Mouse (Mus musculus) forebrain, embryonic 13.5 days (tissue): Measurements from ENCODE around the gene Pmis2. TPM values are rescaled to one million over a fixed set of nuclear protein-coding genes. Genes with fewer than 3 reads are reported as not detected.

Experiments
- ATAC-seq: fragments of 200-750 bp; cut with Nextera tagmentation; 2 replicates; pipeline ENCODE4 v1.8.0; 2017
- H3K27ac ChIP-seq: fragments of 300-500 bp; sonication (generic); 2 replicates; pipeline ENCODE4 v1.5.1; 2015; ENCODE audit warnings: inconsistent platforms, mild to moderate bottlenecking, moderate library complexity
- H3K27me3 ChIP-seq: fragments of 300-500 bp; sonication (generic); 2 replicates; pipeline ENCODE4 v1.6.1; 2015; ENCODE audit warnings: mild to moderate bottlenecking, inconsistent platforms
- H3K36me3 ChIP-seq: fragments of 300-500 bp; sonication (generic); 2 replicates; pipeline ENCODE4 v1.6.1; 2015; ENCODE audit warnings: mild to moderate bottlenecking, inconsistent platforms; ENCODE audit not compliant: poor library complexity, severe bottlenecking
- H3K4me1 ChIP-seq: fragments of 300-500 bp; sonication (generic); 2 replicates; pipeline ENCODE4 v1.6.1; 2015; ENCODE audit warnings: inconsistent platforms
- H3K4me2 ChIP-seq: fragments of 300-500 bp; sonication (generic); 2 replicates; pipeline ENCODE4 v1.6.1; 2015; ENCODE audit warnings: inconsistent platforms, mild to moderate bottlenecking, moderate library complexity
- H3K4me3 ChIP-seq: fragments of 300-500 bp; sonication (generic); 2 replicates; pipeline ENCODE4 v1.5.1; 2015; ENCODE audit warnings: mild to moderate bottlenecking, inconsistent platforms
- H3K9ac ChIP-seq: fragments of 300-500 bp; sonication (generic); 2 replicates; pipeline ENCODE4 v1.6.1; 2015; ENCODE audit warnings: mild to moderate bottlenecking, inconsistent platforms
- H3K9me3 ChIP-seq: fragments of 300-500 bp; sonication (generic); replicated peaks from 2 replicates; pipeline ENCODE4 v1.6.1; 2016; ENCODE audit warnings: inconsistent platforms
- WGBS: fragments of 180-500 bp; shearing (Covaris S2); methylation state at CpG from one replicate; pipeline ENCODE4 v1.1.7; 2015; 5-methylcytosine and 5-hydroxymethylcytosine counted together
- polyA plus RNA-seq: library from polyadenylated mRNA; unstranded; fragments of >200 nt; fragmentation: Nextera tagmentation; extraction: Ambion mirVana; gene quantifications from 2 replicates; pipeline ENCODE4 v1.2.1, GENCODE M21; 2015

Gene Pmis2
- polyA plus RNA-seq, 1 experiment from 2014 or later, result not detected

- Histone ChIP-seq H3K4me2 (no peak overlapping the region), H3K9me3 (no peaks in the 10 kb centered on the region), H3K4me1 (no peaks in the 10 kb centered on the region), H3K27ac (no peak overlapping the region), H3K4me3 (no peak overlapping the region), H3K27me3 (peaks cover 5% of the 10 kb centered on the region; the same call in 1 of the 2 replicates), H3K9ac (no peak overlapping the region), H3K36me3 (no peaks in the 10 kb centered on the region)
- 59% methylated on average over 5 of the region's 5 CpGs for WGBS
- ATAC-seq, result no peak
Observed at GRCm38 (mm10) chr7:30678263-30678975, 7.0 kb upstream of the Pmis2 start.

- Histone ChIP-seq H3K4me2 (no peak overlapping the region), H3K4me3 (no peak overlapping the region), H3K9me3 (no peaks in the 10 kb centered on the region), H3K27ac (no peak overlapping the region), H3K27me3 (peaks cover 6% of the 10 kb centered on the region; the same call in 1 of the 2 replicates), H3K9ac (no peak overlapping the region), H3K4me1 (peaks cover 9% of the 10 kb centered on the region), H3K36me3 (no peaks in the 10 kb centered on the region)
- no peak for ATAC-seq
- 47% methylated on average over 3 of the region's 3 CpGs for WGBS
Observed at GRCm38 (mm10) chr7:30669229-30669628, 2.2 kb downstream of the Pmis2 start.

GRCm38 (mm10) chr7:30665321-30665720 lies 6.1 kb downstream of the Pmis2 start:
- WGBS, result 9% methylated on average over 11 of the region's 11 CpGs
- peak; percentile 73 for ATAC-seq

GRCm38 (mm10) chr7:30664529-30665200 lies 6.7 kb downstream of the Pmis2 start, which contains the start of gene Haus5:
Gene Haus5, minus strand, starts transcription at chr7:30664994.
- peaks cover 33% of the 10 kb centered on the region for H3K36me3 ChIP-seq
- peak within 1 kb of the TSS; percentile 80 for H3K4me2 ChIP-seq
- peak; percentile 97 for ATAC-seq
- 0 out of 2 replicates have a peak within 1 kb of the TSS, but pooled peaks have one; percentile 8 for H3K27ac ChIP-seq
- peak within 1 kb of the TSS; percentile 59 for H3K4me3 ChIP-seq
- peak within 1 kb of the TSS; percentile 71 for H3K9ac ChIP-seq
- H3K4me1 ChIP-seq, result peaks cover 10% of the 10 kb centered on the region
- H3K9me3 ChIP-seq, result no peaks in the 10 kb centered on the region
- peaks cover 6% of the 10 kb centered on the region; the same call in 1 of the 2 replicates for H3K27me3 ChIP-seq
- under 1% methylated on average over 34 of the region's 34 CpGs for WGBS

More at GRCm38 (mm10) chr7:30665321-30665720, 6.1 kb downstream of the Pmis2 start:
- peaks cover 26% of the 10 kb centered on the region for H3K36me3 ChIP-seq
- peak overlapping the region; percentile 59 for H3K4me3 ChIP-seq
- peak overlapping the region; percentile 80 for H3K4me2 ChIP-seq
- H3K27me3 ChIP-seq, result peaks cover 6% of the 10 kb centered on the region; the same call in 1 of the 2 replicates
- H3K27ac ChIP-seq, result no peak overlapping the region
- H3K4me1 ChIP-seq, result peaks cover 10% of the 10 kb centered on the region
- peak overlapping the region; percentile 71 for H3K9ac ChIP-seq
- no peaks in the 10 kb centered on the region for H3K9me3 ChIP-seq

GRCm38 (mm10) chr7:30649591-30650540 lies 21.5 kb downstream of the Pmis2 start, which contains the start of gene Rbm42:
Gene Rbm42, minus strand, starts transcription at chr7:30650317.
- no peaks in the 10 kb centered on the region for H3K9me3 ChIP-seq
- no peaks in the 10 kb centered on the region for H3K27me3 ChIP-seq
- H3K4me2 ChIP-seq, result peak within 1 kb of the TSS; percentile 94
- H3K4me1 ChIP-seq, result peaks cover 16% of the 10 kb centered on the region
- peak within 1 kb of the TSS; percentile 75 for H3K4me3 ChIP-seq
- ATAC-seq, result peak; percentile 100
- WGBS, result 1% methylated on average over 59 of the region's 59 CpGs
- H3K27ac ChIP-seq, result 0 out of 2 replicates have a peak within 1 kb of the TSS, but pooled peaks have one; percentile 52
- H3K9ac ChIP-seq, result peak within 1 kb of the TSS; percentile 90
- H3K36me3 ChIP-seq, result peaks cover 71% of the 10 kb centered on the region

GRCm38 (mm10) chr7:30639083-30639482 lies 32.3 kb downstream of the Pmis2 start:
- Histone ChIP-seq H3K4me1 (peaks cover 4% of the 10 kb centered on the region; the same call in 1 of the 2 replicates), H3K4me2 (no peak overlapping the region), H3K27me3 (peaks cover 50% of the 10 kb centered on the region), H3K27ac (no peak overlapping the region), H3K36me3 (peaks cover 47% of the 10 kb centered on the region), H3K9me3 (no peaks in the 10 kb centered on the region), H3K9ac (no peak overlapping the region), H3K4me3 (no peak overlapping the region)
- WGBS, result 25% methylated on average over 4 of the region's 4 CpGs
- no peak for ATAC-seq

GRCm38 (mm10) chr7:30636395-30636794 lies 35.0 kb downstream of the Pmis2 start:
- Histone ChIP-seq H3K9ac (no peak overlapping the region), H3K4me2 (no peak overlapping the region), H3K27me3 (peaks cover 76% of the 10 kb centered on the region), H3K9me3 (no peaks in the 10 kb centered on the region), H3K4me3 (no peak overlapping the region), H3K36me3 (peaks cover 20% of the 10 kb centered on the region), H3K27ac (no peak overlapping the region), H3K4me1 (peaks cover 4% of the 10 kb centered on the region; the same call in 1 of the 2 replicates)
- WGBS, result 28% methylated on average over 11 of the region's 11 CpGs
- no peak for ATAC-seq

- WGBS, result 5% methylated on average over 5 of the region's 5 CpGs
- no peaks in the 10 kb centered on the region for H3K9me3 ChIP-seq
- peaks cover 82% of the 10 kb centered on the region for H3K27me3 ChIP-seq
- no peak within 1 kb of the TSS for H3K27ac ChIP-seq
- H3K4me3 ChIP-seq, result peak within 1 kb of the TSS; percentile 18
- H3K4me1 ChIP-seq, result peaks cover 4% of the 10 kb centered on the region; the same call in 1 of the 2 replicates
- no peak within 1 kb of the TSS for H3K9ac ChIP-seq
- peak within 1 kb of the TSS; percentile 41 for H3K4me2 ChIP-seq
- no peak for ATAC-seq
- H3K36me3 ChIP-seq, result peaks cover 14% of the 10 kb centered on the region
Observed at GRCm38 (mm10) chr7:30635752-30636151, 35.7 kb downstream of the Pmis2 start, which contains the start of gene Etv2. Gene Etv2, minus strand, starts transcription at chr7:30635852.

GRCm38 (mm10) chr7:30634621-30635020 lies 36.8 kb downstream of the Pmis2 start:
- Histone ChIP-seq H3K36me3 (peaks cover 2% of the 10 kb centered on the region; the same call in 1 of the 2 replicates), H3K9me3 (no peaks in the 10 kb centered on the region), H3K4me2 (peak overlapping the region; percentile 41), H3K4me1 (peaks cover 4% of the 10 kb centered on the region; the same call in 1 of the 2 replicates), H3K4me3 (peak overlapping the region; percentile 18), H3K27me3 (peaks cover 92% of the 10 kb centered on the region), H3K9ac (no peak overlapping the region), H3K27ac (no peak overlapping the region)
- ATAC-seq, result peak; percentile 55; the same call in 1 of the 2 replicates
- under 1% methylated on average over 20 of the region's 20 CpGs for WGBS

- H3K9me3 ChIP-seq, result no peaks in the 10 kb centered on the region
- no peak overlapping the region for H3K9ac ChIP-seq
- no peaks in the 10 kb centered on the region for H3K36me3 ChIP-seq
- no peak overlapping the region for H3K27ac ChIP-seq
- H3K4me2 ChIP-seq, result no peak overlapping the region
- H3K4me1 ChIP-seq, result peaks cover 4% of the 10 kb centered on the region; the same call in 1 of the 2 replicates
- no peak for ATAC-seq
- WGBS, result 5% methylated on average over 27 of the region's 27 CpGs
- no peak overlapping the region for H3K4me3 ChIP-seq
- peaks cover 94% of the 10 kb centered on the region for H3K27me3 ChIP-seq
Observed at GRCm38 (mm10) chr7:30633762-30634412, 37.5 kb downstream of the Pmis2 start.

- peaks cover 55% of the 10 kb centered on the region for H3K27me3 ChIP-seq
- no peak overlapping the region for H3K9ac ChIP-seq
- H3K36me3 ChIP-seq, result peaks cover 4% of the 10 kb centered on the region
- no peak for ATAC-seq
- no peak overlapping the region for H3K4me3 ChIP-seq
- H3K4me1 ChIP-seq, result peaks cover 13% of the 10 kb centered on the region
- no peak overlapping the region for H3K4me2 ChIP-seq
- H3K27ac ChIP-seq, result no peak overlapping the region
- no peaks in the 10 kb centered on the region for H3K9me3 ChIP-seq
Observed at GRCm38 (mm10) chr7:30629013-30629412, 42.4 kb downstream of the Pmis2 start.
